Mouse (Mus musculus) lung, postnatal 4 days (tissue): ENCODE results near the gene Snx20.

Experiments
- DNase-seq, 2 experiments: peaks; one replicate each; pipeline ENCODE4 v3.0.0; 2021

Snx20 gene

GRCm38 (mm10) chr8:88635474-88636397 is at the start of gene Snx20:
Snx20 (minus strand) TSS chr8:88636128.
- DNase-seq: peak; percentile 44 to 64

DNA sequence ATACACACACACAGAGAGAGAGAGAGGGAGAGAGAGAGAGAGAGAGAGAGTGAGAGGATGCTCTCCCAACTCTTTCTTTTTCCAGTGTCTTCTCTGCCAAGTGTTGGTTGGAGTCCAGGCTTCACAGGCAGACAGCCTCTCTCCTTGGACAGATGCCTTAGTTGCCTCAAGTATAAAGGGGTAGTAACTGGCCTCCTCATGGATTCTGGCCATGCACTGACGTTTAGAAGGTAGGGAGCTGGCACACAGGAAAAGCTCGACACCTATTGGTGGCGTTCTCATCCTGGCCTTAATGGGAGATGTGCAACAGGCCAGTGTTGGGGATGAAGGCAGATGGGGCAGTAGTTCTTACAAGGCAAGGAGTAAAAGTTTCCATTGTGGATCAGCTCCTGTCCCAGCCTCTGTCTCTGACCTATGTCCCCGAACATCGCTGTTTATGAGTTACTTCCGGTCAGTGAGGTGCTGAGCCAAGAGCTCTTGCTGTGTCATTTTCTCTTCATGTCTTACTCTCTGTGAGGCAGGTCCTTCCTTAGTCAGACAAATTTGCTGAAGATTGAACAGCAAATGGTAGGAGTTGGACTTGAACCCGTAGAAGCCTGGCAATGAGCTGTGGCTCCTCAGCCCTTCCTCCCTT is 47.8 kb upstream of the Snx20 start:
- DNase-seq: peak in 1 of 2 experiments; percentile 40

GRCm38 (mm10) chr8:88681046-88681445 is 45.1 kb upstream of the Snx20 start:
- peak in 1 of 2 experiments; percentile 13 for DNase-seq

GRCm38 (mm10) chr8:88680566-88680965 is 44.6 kb upstream of the Snx20 start:
- DNase-seq: no peak

DNA sequence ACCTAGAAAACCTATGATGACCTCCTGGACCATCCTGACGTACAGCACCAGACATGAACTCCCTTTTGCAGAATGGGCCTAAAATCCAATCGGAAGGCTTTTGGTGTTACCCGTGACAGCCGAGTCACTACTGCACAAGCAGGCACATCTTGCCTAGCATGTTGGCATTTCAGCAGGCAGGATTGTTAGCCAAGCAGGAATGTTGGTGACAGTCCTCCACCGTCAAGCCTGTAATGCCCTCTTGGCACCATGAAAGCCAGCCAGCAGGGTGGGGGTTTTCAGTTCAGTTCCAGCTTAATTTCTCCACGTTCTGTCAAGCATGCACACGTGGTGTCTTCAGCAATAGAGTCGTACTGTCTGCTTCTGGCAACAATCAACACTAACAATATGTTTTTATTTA is 41.1 kb upstream of the Snx20 start:
- DNase-seq: no peak

DNA sequence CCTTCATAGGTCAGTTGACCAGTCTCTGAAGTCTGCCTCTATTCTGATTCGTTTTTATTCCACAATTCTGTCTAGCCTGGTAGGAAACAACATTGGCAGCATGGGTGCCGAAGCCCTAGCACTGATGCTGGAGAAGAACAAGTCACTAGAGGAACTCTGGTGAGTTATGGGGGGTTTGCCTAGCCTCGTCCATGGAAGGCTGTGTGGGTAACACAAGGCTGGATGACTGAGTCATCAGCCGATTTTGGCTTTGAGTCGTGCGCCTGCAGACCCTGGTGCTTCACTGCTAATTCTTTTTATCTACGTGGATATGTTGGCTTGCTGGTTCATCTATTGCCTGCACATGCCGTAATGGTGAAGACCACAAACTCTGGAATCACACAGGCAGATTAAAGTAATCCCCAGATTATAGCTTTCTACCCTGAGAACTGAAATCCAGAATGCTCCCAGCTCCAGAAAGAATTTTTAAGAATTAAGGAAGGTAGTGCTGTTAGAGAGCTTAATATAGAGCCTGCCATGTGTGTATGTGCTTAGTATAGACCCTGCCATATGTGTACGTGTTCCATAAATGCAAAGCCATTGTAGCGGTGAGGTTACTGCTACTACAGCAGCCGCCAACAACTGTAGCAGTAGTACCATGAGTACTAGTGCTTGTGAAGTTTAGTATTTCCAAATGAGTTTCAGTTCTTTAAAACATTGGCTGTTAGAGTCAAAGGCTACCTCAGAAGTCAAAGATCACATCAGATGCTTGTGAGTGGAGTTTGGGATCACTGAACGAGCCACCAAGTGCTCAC is 39.6 kb upstream of the Snx20 start:
- no peak for DNase-seq

GRCm38 (mm10) chr8:88673859-88674258 is 37.9 kb upstream of the Snx20 start:
- no peak for DNase-seq

DNA sequence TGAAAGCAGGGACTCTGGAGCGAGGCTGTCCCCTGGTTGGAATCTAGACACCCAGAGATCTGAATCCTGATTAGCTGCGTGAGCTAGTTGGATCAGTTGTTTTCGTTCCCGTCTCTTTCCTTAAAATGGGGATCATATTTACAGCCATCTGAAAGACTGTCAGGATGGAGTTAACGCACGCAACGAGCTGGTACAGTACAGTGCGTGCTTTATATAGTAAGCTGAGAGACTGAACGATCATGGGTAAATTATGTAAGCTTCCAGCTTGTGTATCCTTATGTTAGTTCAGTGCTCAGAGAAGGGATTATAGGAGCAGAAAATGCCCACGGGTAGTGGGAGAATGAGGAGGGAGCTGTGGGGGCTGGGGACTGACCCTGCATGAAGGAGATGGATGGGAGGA is 35.6 kb upstream of the Snx20 start:
- no peak for DNase-seq

- no peak for DNase-seq
These were observed 34.9 kb upstream of the Snx20 start for GRCm38 (mm10) chr8:88670782-88671181.

- DNase-seq: peak; percentile 44 to 45
These were observed 32.6 kb upstream of the Snx20 start for GRCm38 (mm10) chr8:88668400-88669086.

DNA sequence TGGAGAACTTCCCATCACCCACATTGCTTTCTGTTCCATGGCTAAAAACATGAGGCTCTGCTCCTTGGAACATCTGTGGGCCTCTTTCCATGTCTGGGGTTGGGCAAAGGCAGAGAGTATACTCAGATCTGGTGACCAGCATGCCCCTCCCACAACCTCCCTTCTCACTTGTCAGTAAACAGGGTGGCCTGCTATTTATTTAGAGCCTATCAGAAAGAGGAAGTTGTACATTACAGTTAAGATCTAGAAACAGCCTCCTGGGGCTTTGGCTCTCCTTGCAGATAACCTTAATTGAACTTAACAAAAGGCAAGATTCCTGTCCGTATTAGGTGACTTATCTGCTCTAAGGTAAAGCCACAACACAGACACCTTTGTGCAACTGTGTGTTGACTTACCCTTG is 30.5 kb upstream of the Snx20 start:
- peak; percentile 39 to 54 for DNase-seq

- no peak for DNase-seq
These were observed 29.0 kb upstream of the Snx20 start for GRCm38 (mm10) chr8:88664947-88665346.

- DNase-seq: no peak
These were observed 28.2 kb upstream of the Snx20 start for GRCm38 (mm10) chr8:88664121-88664520.

- peak; percentile 58 to 59 for DNase-seq
These were observed 26.5 kb upstream of the Snx20 start for GRCm38 (mm10) chr8:88662401-88662821.

GRCm38 (mm10) chr8:88659873-88660272 is 23.9 kb upstream of the Snx20 start:
- DNase-seq: no peak

DNA sequence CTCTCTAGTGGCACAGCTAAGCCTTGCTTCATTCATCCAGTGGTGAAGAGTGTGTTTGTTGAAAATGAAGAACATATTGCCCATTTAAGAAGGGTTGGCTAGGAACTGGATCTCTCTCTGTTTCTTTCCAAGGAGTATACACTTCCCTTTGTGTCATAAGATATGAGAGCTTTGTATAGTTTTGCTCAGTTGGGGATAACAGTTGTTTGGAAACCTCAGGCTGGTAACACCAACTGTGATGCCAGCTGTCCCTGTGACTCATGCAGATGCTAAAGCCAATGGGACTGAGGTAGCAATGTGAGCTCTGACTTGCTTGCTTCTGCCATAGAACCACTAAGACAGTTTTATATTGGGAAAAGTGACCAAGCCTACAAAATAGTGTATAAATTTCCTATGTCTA is 19.4 kb upstream of the Snx20 start:
- DNase-seq: no peak

DNA sequence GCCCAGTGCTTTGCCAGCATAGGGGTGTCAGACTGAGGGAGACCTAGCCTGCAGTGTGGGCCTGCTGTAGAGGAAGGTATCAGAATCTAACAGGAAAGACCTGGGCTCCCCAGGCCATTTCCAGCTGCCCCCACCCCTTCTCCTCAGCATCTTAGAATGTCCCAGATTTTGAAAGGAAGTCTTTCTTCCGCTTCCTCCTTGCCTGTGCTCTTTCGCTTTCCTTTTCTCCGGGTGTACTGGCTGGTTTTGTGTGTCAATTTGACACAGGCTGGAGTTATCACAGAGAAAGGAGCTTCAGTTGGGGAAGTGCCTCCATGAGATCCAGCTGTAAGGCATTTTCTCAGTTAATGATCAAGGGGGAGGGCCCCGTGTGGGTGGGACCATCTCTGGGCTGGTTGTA is 15.2 kb upstream of the Snx20 start:
- peak in 1 of 2 experiments; percentile 36 for DNase-seq

- no peak for DNase-seq
These were observed 14.2 kb upstream of the Snx20 start for GRCm38 (mm10) chr8:88650016-88650708.

DNA sequence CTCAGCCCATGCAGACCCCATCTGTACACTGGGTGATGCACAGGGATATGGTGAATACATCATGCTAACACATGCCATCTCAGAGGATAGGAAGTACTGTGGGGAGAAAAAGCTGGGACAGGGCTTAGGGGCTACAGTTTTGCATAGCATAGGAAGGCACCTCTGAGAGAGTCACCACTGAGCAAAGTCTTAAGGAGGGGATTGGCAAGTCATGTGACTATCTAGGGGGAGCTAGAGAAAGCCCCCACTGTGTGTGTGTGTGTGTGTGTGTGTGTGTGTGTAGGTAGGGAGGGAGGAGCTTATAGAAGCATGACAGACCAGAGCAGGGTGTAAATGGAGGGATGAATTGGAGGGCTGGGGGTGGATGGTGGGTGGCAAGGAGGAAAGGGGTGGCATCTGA is 12.4 kb upstream of the Snx20 start:
- DNase-seq: no peak

- DNase-seq: peak; percentile 90 to 91
These were observed 11.2 kb upstream of the Snx20 start, which contains the start of gene Nod2 for GRCm38 (mm10) chr8:88646837-88647778. Nod2 (plus strand) TSS chr8:88647315.
